ENCODE assay signal across 11 mouse cellular contexts in the genomic region with DNA sequence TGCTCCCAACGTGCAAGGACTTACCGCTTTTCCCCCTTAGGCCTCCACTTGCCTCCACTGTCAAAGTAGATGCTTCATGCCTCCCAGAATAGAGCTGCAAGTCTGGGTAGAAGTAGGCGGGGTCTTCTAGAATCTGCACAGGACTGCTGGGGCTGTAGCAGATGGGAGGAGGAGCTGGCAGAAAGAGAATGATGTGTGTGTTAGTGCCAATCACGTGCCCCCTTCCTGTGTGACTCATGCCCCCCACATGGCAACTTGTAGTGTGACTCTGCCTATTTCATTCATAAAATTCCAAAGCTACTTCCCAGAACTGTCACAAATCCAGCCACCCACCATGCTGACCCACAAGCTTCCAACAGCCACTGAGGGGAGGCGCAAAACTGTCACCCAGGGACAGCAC. TPM values are rescaled to one million over a fixed set of nuclear protein-coding genes. Genes with fewer than 3 reads are reported as not detected.
A peak's percentile ranks its signal among the peaks of the same experiment; 100 is the strongest.
DNase-seq lines count a peak whose midpoint lies in the region; ATAC-seq and TF ChIP-seq lines count a peak whose summit lies in the region.
"Had no signal": no experiment of that assay in that cellular context is flagged by ENCODE, and none has a peak within 500 bp of the region (broad histone marks: within the 10 kb centered on the region; RNA-seq: fewer than 3 reads in every experiment).

No protein-coding gene starts in this region.

- WGBS in limb, embryonic 14.5 days = 86% methylated on average over 5 of the region's 5 CpGs

- no peak overlapping the region for H3K27ac ChIP-seq in limb, embryonic 14.5 days (replicated peaks; ENCODE audit: low read depth, low read length)
- H3K27ac ChIP-seq: midbrain, embryonic 12.5 days had no signal

- H3K4me2 ChIP-seq in limb, embryonic 14.5 days (replicated peaks; ENCODE audit: low read depth, low read length, severe bottlenecking) = no peak overlapping the region
- H3K4me2 ChIP-seq: midbrain, embryonic 12.5 days had no signal

- H3K36me3 ChIP-seq in limb, embryonic 14.5 days (ENCODE audit: control insufficient read depth, insufficient read depth, low read length) = peaks cover 52% of the 10 kb centered on the region

- H3K9ac ChIP-seq in limb, embryonic 14.5 days (ENCODE audit: low read depth, low read length, severe bottlenecking) = no peak overlapping the region
- H3K9ac ChIP-seq: midbrain, embryonic 12.5 days had no signal

- DNase-seq in adrenal gland, postnatal 14 days = peak; percentile 51
- DNase-seq in adrenal gland, adult 8-10 months = no peak
- peak; percentile 65 for DNase-seq in layer of hippocampus, adult 11-12 months (ENCODE audit: low spot score)
- no peak for DNase-seq in layer of hippocampus, adult 9-10 months (ENCODE audit: low spot score)
- peak; percentile 36 to 53 for DNase-seq in frontal cortex, postnatal 14 days (ENCODE audit: low spot score in 2 of 2)
- DNase-seq in limb, embryonic 14.5 days (ENCODE audit: low spot score) = peak; percentile 37
- DNase-seq in kidney, adult 18-20 months = no peak
- DNase-seq in thymus, postnatal 14 days = no peak
- DNase-seq: liver had no signal

- H3K27me3 ChIP-seq in limb, embryonic 14.5 days (ENCODE audit: control insufficient read depth, insufficient read depth, low read length) = no peaks in the 10 kb centered on the region
- H3K27me3 ChIP-seq: midbrain, embryonic 12.5 days had no signal

- H3K4me3 ChIP-seq in limb, embryonic 14.5 days (replicated peaks; ENCODE audit: low read length) = no peak overlapping the region
- H3K4me3 ChIP-seq: midbrain, embryonic 12.5 days had no signal

- H3K9me3 ChIP-seq in limb, embryonic 14.5 days (ENCODE audit: control insufficient read depth, low read length) = no peaks in the 10 kb centered on the region
- H3K9me3 ChIP-seq: midbrain, embryonic 12.5 days had no signal

- peak; percentile 42; the same call in 1 of the 2 replicates for ATAC-seq in limb, embryonic 14.5 days (ENCODE audit: low FRiP score, low read depth)

- TF ChIP-seq POLR2A in limb, embryonic 14.5 days (IDR thresholded peaks at IDR 0.05; ENCODE audit: borderline replicate concordance, extremely low read depth, insufficient read depth, insufficient read length) = no peak

- peaks cover 21% of the 10 kb centered on the region for H3K4me1 ChIP-seq in limb, embryonic 14.5 days (ENCODE audit: control insufficient read depth, insufficient read depth, low read length)
- H3K4me1 ChIP-seq: midbrain, embryonic 12.5 days had no signal

RNA-seq across cellular contexts. Expression of a gene that starts 48.4 kb away (rescaled TPM):
- 33.3 and 36.4 TPM in 2 replicates for total RNA-seq in adrenal gland, postnatal 14 days (2021)
- 10 to 100 TPM; 26.5 to 48.4 (median 40.6) TPM for total RNA-seq in adrenal gland, adult 8-10 months (2022)
- polyA plus RNA-seq in limb, embryonic 14.5 days (2012; rRNA removed) = 53.9 and 56.2 TPM in 2 replicates
- polyA plus RNA-seq in limb, embryonic 14.5 days (2014; fragmentation: Nextera tagmentation; extraction: Ambion mirVana) = 47.7 and 49.7 TPM in 2 replicates
- total RNA-seq: granulocyte monocyte progenitor cell, adult 5-6 weeks had no signal

Comparison
In these comparisons a context has a peak if more than half of its experiments do, and no peak if none do; other contexts are left out.
1. DNase-seq: peak in adrenal gland, postnatal 14 days (single experiment), layer of hippocampus, adult 11-12 months (single experiment), frontal cortex, postnatal 14 days (2 of 2) and limb, embryonic 14.5 days (single experiment); none in adrenal gland, adult 8-10 months (single experiment), layer of hippocampus, adult 9-10 months (single experiment), kidney, adult 18-20 months (single experiment) and thymus, postnatal 14 days (single experiment).